Mouse (Mus musculus): ENCODE data around the gene Elmsan1. TPM values are rescaled to one million over a fixed set of nuclear protein-coding genes. Genes with fewer than 3 reads are reported as not detected.

The Elmsan1 gene
- polyA plus RNA-seq, 1 experiment from 2014 or later = 7.3 TPM

DNA sequence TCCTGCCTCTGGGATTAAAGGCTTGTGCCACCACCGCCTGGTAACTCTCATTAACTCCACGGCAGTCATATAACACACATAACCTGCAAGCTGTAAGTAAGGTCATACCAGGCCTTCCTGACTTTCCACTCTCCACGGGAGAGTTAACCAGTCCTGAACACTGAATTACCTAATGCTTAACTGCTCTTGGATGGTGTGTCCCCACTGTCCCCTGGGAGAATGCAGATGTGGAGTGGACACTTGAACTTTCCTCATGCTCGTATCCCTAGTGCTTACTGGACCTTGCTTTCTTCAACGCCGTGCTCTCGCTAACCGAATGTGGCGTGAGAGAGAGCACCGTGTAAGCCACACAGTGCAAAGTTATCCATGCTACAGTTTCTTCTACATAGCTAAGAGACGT lies 8.4 kb downstream of the Elmsan1 start:
- H3K9me3 ChIP-seq = no peaks in the 10 kb centered on the region
- no peak overlapping the region for H3K27ac ChIP-seq (replicated peaks)
- peaks cover 42% of the 10 kb centered on the region for H3K4me1 ChIP-seq
- no peak for DNase-seq (ENCODE audit: low spot score)
- H3K36me3 ChIP-seq (replicated peaks) = peaks cover 34% of the 10 kb centered on the region
- no peak overlapping the region for H3K4me3 ChIP-seq
- H3K27me3 ChIP-seq (replicated peaks; ENCODE audit: low read depth, poor library complexity, severe bottlenecking) = no peaks in the 10 kb centered on the region
- WGBS = 91% methylated on average over 11 of the region's 11 CpGs

DNA sequence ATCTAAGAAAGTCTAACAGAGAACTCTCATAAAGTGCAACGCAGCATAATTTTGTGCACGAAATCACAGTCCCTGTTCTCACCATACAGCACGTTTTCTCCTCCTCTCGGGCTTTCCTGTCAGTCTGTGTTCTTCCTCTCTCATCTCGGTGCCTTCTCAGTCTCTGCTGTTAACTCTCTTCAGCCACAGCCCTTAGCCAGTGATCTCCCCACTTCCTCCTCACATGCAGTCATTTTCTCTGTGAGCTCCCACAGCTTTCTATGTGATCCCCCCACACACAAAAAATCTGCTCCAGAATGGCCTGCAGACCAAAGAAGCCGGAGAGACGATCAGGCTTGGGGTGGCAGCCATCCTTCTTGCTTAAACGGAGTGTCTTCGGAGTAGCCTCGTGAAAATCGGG lies 9.6 kb downstream of the Elmsan1 start:
- peaks cover 30% of the 10 kb centered on the region for H3K36me3 ChIP-seq (replicated peaks)
- H3K4me3 ChIP-seq = no peak overlapping the region
- H3K27ac ChIP-seq (replicated peaks) = no peak overlapping the region
- H3K9me3 ChIP-seq = no peaks in the 10 kb centered on the region
- no peaks in the 10 kb centered on the region for H3K27me3 ChIP-seq (replicated peaks; ENCODE audit: low read depth, poor library complexity, severe bottlenecking)
- 90% methylated on average over 11 of the region's 11 CpGs for WGBS
- peaks cover 31% of the 10 kb centered on the region for H3K4me1 ChIP-seq
- DNase-seq (ENCODE audit: low spot score) = no peak

DNA sequence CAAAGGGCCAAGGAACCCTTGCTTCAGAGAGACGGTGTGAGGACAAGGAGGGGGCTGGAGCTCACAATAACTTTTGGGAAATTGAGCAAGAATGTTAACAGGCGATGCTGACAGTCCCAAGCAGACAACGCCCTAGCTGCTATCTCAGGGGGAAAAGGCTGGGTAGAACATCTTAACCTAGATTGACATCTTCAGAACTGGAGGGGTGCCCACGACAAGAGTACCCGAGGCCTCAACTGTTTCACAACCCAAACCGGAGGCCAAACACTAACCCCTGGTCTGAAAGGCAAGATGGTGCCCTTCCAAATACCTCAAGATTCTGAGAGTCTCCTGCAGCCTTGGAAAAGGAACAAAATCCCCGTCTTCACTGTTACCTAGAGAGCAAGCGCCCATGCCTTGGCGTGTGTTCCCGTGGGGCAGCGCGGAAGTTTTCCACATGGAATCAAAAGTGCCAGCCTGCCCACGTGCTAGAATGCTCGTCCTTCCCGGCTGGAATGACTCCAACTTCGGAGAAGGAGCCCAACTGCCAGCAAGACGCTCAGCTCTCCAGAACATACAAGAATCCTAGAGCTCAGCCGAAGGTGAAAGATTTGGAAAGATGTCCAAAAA lies 11.4 kb downstream of the Elmsan1 start:
- H3K36me3 ChIP-seq (replicated peaks) = peaks cover 24% of the 10 kb centered on the region; the same call in 1 of the 2 replicates
- peaks cover 44% of the 10 kb centered on the region for H3K4me1 ChIP-seq
- DNase-seq (ENCODE audit: low spot score) = no peak
- 92% methylated on average over 18 of the region's 18 CpGs for WGBS
- H3K27ac ChIP-seq (replicated peaks) = no peak overlapping the region
- H3K4me3 ChIP-seq = no peak overlapping the region
- no peaks in the 10 kb centered on the region for H3K27me3 ChIP-seq (replicated peaks; ENCODE audit: low read depth, poor library complexity, severe bottlenecking)
- no peaks in the 10 kb centered on the region for H3K9me3 ChIP-seq

DNA sequence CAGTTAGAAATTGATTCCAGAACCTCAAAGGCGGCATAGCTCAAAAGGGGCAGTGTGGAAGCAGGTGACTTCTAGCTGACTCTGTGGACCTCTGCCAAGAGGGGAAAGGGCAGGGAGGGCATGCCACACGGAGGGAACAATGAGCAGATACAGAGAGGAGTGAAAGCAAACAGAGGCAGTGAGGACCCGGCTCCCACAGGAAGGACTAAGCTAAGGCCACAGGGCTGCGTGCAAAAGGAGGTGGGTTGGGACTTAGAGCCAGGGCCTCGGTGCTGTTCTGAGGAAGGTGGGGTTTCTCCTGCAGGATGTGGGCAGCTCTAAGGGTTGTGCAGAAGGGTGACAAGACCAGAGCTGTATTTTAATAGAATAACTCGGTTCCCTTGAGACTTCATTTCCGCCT lies 12.2 kb downstream of the Elmsan1 start:
- WGBS = 52% methylated on average over 7 of the region's 7 CpGs
- Histone ChIP-seq H3K4me1 (peaks cover 47% of the 10 kb centered on the region), H3K9me3 (no peaks in the 10 kb centered on the region), H3K36me3 (replicated peaks) (peaks cover 19% of the 10 kb centered on the region; the same call in 1 of the 2 replicates), H3K4me3 (no peak overlapping the region), H3K27me3 (replicated peaks; ENCODE audit: low read depth, poor library complexity, severe bottlenecking) (no peaks in the 10 kb centered on the region), H3K27ac (replicated peaks) (peak overlapping the region; percentile 61)
- DNase-seq (ENCODE audit: low spot score) = no peak

DNA sequence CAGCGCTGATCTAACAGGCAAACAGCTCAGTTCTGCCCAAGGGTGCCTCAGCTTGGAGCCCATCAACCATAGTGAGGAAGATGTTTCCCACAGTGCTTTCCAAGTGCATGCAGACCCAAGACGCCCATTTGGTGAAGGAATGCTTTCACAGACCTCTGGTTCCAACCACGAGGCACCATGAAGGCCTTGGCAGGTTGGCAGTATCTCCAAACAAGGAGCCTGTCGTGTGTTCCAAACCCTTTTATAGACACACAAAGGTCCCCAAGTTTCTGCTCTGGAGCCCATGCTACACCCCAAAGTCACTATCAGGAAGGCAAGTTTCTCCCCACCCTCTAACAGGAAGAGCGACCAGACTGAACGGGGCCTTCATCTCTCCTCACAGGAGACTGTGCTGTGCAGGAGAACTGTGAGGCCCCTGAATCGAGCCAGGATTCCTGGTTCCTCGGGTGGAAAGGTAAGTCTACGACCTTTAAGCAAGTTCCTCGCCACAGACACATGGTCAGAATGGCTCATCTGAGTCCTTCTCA lies 13.0 kb downstream of the Elmsan1 start:
- H3K36me3 ChIP-seq (replicated peaks) = peaks cover 16% of the 10 kb centered on the region; the same call in 1 of the 2 replicates
- H3K27ac ChIP-seq (replicated peaks) = no peak overlapping the region
- H3K4me3 ChIP-seq = no peak overlapping the region
- H3K4me1 ChIP-seq = peaks cover 48% of the 10 kb centered on the region
- no peaks in the 10 kb centered on the region for H3K27me3 ChIP-seq (replicated peaks; ENCODE audit: low read depth, poor library complexity, severe bottlenecking)
- no peak for DNase-seq (ENCODE audit: low spot score)
- H3K9me3 ChIP-seq = no peaks in the 10 kb centered on the region
- WGBS = 87% methylated on average over 10 of the region's 10 CpGs

DNA sequence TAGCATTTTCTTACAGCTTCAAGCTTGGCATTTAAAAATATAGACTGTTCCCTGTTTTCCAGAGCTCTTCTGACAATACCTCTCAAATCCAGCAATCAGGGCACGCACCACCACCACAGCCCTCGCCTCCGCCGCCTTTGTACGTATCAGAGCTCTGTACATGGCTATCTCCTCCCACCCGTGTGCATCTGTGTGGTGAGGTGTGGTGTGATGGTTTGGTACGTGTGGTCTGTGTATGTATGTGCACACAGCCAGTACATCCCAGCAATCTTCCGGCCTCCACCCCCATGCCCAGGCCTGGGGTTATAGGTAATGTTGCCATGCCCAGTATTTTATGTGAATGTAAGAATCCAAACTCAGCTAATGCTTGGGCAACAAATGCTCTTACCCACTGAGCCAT lies 14.0 kb downstream of the Elmsan1 start:
- H3K36me3 ChIP-seq (replicated peaks) = peaks cover 14% of the 10 kb centered on the region
- H3K9me3 ChIP-seq = no peaks in the 10 kb centered on the region
- WGBS = 94% methylated on average over 8 of the region's 8 CpGs
- H3K4me1 ChIP-seq = peaks cover 48% of the 10 kb centered on the region
- H3K27me3 ChIP-seq (replicated peaks; ENCODE audit: low read depth, poor library complexity, severe bottlenecking) = no peaks in the 10 kb centered on the region
- H3K27ac ChIP-seq (replicated peaks) = no peak overlapping the region
- no peak for DNase-seq (ENCODE audit: low spot score)
- H3K4me3 ChIP-seq = no peak overlapping the region

DNA sequence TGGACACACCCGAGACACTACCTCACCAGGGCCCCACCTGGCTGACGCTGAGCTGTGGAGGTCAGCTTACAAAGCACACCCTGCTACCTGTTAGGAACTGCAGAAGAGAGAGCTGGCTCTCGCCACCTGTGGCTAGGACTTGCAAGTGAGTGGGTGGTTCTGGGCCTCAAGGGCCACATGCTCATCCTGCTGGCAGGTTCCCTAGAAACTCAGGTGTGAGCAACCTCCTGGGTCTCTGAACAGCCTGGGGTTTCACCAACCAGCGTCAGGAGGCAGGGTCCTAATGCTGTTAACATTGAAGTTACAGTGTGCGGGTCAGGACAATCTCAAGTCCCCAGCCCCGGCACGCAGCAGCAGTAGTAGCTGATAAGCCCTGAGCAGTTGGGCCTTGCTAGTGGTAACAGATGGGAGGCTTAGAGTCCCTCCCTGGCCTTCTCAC lies 14.9 kb downstream of the Elmsan1 start:
- Histone ChIP-seq H3K27ac (replicated peaks) (peak overlapping the region; percentile 48; the same call in 1 of the 2 replicates), H3K4me3 (no peak overlapping the region), H3K9me3 (no peaks in the 10 kb centered on the region), H3K36me3 (replicated peaks) (peaks cover 12% of the 10 kb centered on the region), H3K4me1 (peaks cover 52% of the 10 kb centered on the region), H3K27me3 (replicated peaks; ENCODE audit: low read depth, poor library complexity, severe bottlenecking) (no peaks in the 10 kb centered on the region)
- WGBS = 68% methylated on average over 7 of the region's 7 CpGs
- no peak for DNase-seq (ENCODE audit: low spot score)

DNA sequence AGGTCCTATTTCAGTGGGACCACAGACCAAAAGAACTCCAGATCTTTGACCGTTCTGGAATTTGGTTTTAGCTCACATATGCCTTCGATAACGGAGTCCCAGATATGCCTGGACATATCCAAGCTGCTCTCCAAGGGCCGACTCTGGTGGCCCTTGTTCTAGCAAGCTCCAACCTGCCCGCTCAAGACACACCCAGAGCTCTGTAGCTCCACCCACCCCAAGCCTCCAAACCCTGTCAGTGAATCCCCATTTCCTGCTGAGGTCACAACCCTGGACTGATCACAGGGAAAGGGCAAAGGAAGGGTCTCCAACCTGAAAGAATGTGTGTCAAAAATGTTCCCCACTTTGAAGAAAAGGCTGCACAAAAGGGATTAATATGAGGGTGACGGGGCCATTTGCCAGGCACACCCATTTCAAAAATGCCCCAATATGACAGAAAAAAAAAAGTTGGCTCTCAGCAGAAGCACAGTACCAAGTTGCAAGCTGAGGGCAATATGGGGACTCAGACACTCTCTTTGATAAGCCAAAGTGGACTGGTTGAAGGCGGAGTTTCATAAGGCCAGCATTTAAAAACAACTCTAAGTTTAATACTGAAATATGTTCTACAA lies 15.4 kb downstream of the Elmsan1 start:
- Histone ChIP-seq H3K36me3 (replicated peaks) (peaks cover 12% of the 10 kb centered on the region), H3K27ac (replicated peaks) (peak overlapping the region; percentile 48), H3K4me1 (peaks cover 57% of the 10 kb centered on the region), H3K9me3 (no peaks in the 10 kb centered on the region), H3K27me3 (replicated peaks; ENCODE audit: low read depth, poor library complexity, severe bottlenecking) (no peaks in the 10 kb centered on the region), H3K4me3 (no peak overlapping the region)
- DNase-seq (ENCODE audit: low spot score) = no peak
- 72% methylated on average over 7 of the region's 7 CpGs for WGBS

DNA sequence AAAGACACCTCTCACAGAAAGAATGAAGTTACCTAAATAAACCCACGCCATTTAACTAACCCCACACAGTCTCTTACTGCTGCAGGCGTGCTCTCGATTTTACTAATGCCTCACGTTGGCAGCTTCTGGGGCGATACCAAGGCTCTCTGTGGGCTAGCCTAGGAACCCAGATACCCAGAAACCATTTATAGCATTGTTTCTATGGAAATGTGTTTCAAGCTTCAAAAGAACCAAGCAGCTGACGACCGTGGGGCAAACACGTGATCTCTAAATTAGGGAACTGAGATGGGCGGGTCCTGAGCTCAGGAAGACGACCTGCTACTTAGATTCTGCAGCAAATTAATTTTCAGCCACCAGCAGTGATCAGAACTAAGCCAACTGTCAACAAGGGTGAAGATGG lies 16.1 kb downstream of the Elmsan1 start:
- Histone ChIP-seq H3K27ac (replicated peaks) (peak overlapping the region; percentile 44; the same call in 1 of the 2 replicates), H3K4me3 (no peak overlapping the region), H3K4me1 (peaks cover 64% of the 10 kb centered on the region), H3K36me3 (replicated peaks) (peaks cover 12% of the 10 kb centered on the region), H3K27me3 (replicated peaks; ENCODE audit: low read depth, poor library complexity, severe bottlenecking) (no peaks in the 10 kb centered on the region), H3K9me3 (no peaks in the 10 kb centered on the region)
- DNase-seq (ENCODE audit: low spot score) = no peak
- WGBS = 82% methylated on average over 10 of the region's 10 CpGs

DNA sequence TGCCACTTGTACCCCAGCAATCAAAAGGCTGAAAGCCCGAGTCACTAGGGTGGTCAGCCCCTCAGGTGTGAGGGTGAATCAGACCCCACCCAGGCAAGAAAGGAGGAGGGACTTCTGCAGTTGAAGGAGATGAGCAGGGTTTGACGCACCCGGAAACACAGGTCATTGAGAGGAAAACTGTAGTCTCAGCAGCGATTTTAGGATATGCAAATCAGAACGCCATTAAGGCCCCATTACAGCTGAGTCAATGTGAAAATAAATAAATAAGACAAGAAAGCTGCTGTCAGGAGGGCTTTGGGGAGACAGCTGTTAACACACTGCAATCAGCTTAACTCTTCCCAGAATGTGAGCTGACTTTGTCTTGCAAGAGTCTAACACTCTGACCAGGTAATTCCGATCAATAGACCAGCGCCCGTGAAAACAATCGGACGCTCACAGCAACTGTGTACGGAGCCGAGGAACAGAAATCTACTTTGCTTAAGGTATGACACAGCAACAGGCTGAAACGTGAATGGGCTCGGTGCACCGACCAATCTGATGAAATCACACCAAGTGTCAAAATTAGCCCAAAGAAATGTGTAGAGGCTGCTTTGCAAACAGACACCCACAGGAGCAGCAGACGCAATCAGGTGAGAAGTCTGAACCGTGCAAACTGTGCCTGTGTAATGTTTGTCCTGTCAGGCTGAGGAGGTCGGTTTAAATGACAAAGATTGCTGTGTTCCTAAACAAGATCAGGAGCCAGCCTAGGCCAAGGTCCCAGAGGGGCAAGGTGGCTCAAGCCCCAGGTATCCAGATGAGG lies 16.8 kb downstream of the Elmsan1 start:
- Histone ChIP-seq H3K27ac (replicated peaks) (no peak overlapping the region), H3K36me3 (replicated peaks) (peaks cover 12% of the 10 kb centered on the region), H3K9me3 (no peaks in the 10 kb centered on the region), H3K4me3 (no peak overlapping the region), H3K4me1 (peaks cover 63% of the 10 kb centered on the region), H3K27me3 (replicated peaks; ENCODE audit: low read depth, poor library complexity, severe bottlenecking) (no peaks in the 10 kb centered on the region)
- 80% methylated on average over 18 of the region's 18 CpGs for WGBS
- no peak for DNase-seq (ENCODE audit: low spot score)

DNA sequence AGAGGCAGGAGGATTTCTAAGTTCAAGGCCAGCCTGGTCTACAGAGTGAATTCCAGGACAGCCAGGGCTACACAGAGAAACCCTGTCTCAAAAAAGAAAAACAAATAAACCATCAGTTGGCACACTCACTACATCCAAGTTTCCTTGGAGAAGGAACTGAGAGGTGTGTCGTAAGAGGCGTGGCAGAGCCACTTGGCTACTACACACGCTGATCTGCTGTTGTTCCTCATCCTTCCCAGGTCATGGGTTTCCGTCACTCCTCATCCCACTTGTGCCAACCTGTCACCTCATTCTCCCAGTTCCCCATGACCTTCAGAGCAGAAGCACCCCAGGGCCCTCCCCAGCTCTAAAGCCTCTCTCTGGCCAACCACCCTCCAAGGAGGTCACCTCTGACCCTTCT lies 17.5 kb downstream of the Elmsan1 start:
- H3K27me3 ChIP-seq (replicated peaks; ENCODE audit: low read depth, poor library complexity, severe bottlenecking) = no peaks in the 10 kb centered on the region
- H3K4me3 ChIP-seq = no peak overlapping the region
- peaks cover 12% of the 10 kb centered on the region for H3K36me3 ChIP-seq (replicated peaks)
- H3K4me1 ChIP-seq = peaks cover 63% of the 10 kb centered on the region
- H3K9me3 ChIP-seq = no peaks in the 10 kb centered on the region
- 93% methylated on average over 4 of the region's 4 CpGs for WGBS
- DNase-seq (ENCODE audit: low spot score) = no peak
- no peak overlapping the region for H3K27ac ChIP-seq (replicated peaks)

DNA sequence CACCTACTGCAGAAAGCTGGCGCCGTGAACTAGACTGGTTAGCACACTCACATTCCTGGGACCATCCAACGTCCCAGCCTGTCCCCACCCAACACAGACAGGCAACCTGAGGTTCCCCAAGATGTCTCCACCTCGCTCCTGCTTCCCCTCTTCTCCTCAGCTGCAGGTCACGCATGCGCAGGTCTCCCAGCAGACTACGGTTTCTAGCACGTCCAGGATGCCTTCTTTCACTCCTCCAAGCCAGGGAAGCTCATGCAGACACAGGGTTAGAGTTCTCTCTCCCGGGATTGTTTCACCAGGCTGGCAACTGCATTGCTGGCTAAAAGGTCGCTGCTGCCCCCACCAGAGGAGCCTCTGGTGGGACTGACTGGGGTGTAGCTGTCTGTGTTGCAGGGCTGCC lies 19.8 kb downstream of the Elmsan1 start:
- Histone ChIP-seq H3K4me3 (no peak overlapping the region), H3K27ac (replicated peaks) (no peak overlapping the region), H3K36me3 (replicated peaks) (peaks cover 3% of the 10 kb centered on the region; the same call in 1 of the 2 replicates), H3K4me1 (peaks cover 77% of the 10 kb centered on the region), H3K27me3 (replicated peaks; ENCODE audit: low read depth, poor library complexity, severe bottlenecking) (no peaks in the 10 kb centered on the region), H3K9me3 (no peaks in the 10 kb centered on the region)
- 74% methylated on average over 10 of the region's 10 CpGs for WGBS
- no peak for DNase-seq (ENCODE audit: low spot score)
